Mouse (Mus musculus): ENCODE results near the gene Myl9. TPM values are rescaled to one million over a fixed set of nuclear protein-coding genes. Genes with fewer than 3 reads are reported as not detected.

Gene Myl9
- total RNA-seq, 1 experiment from 2014 or later, result 50.9 TPM

Other genes starting within 250 kb of the Myl9 start
- 28.1 and 38.0 TPM in 2 replicates for gene Aar2, start 227.8 kb upstream of the Myl9 start, total RNA-seq (2021)
- gene Dlgap4, start 161.7 kb upstream of the Myl9 start, total RNA-seq (2021), result 50.6 and 63.0 TPM in 2 replicates
- gene Tgif2, start 64.6 kb downstream of the Myl9 start, total RNA-seq (2021), result 5.5 and 5.8 TPM in 2 replicates
- gene 4930518I15Rik, start 82.5 kb downstream of the Myl9 start, total RNA-seq (2021), result 4.8 and 5.9 TPM in 2 replicates
- gene Rab5if, start 87.7 kb downstream of the Myl9 start, total RNA-seq (2021), result 284 and 313 TPM in 2 replicates
- not detected in 2 replicates for gene Sla2, start 111.8 kb downstream of the Myl9 start, total RNA-seq (2021)
- gene Ndrg3, start 216.6 kb downstream of the Myl9 start, total RNA-seq (2021), result 49.6 and 55.3 TPM in 2 replicates
- gene Dsn1, start 231.7 kb downstream of the Myl9 start, total RNA-seq (2021), result 5.9 and 7.8 TPM in 2 replicates